Mouse (Mus musculus) thymus, adult 2 months (tissue): ENCODE data around the gene Gfap. TPM values are rescaled to one million over a fixed set of nuclear protein-coding genes. Genes with fewer than 3 reads are reported as not detected.

Source experiments
- DNase-seq: peaks from one replicate; pipeline ENCODE4 v3.0.0; 2021
- H3K27ac ChIP-seq: fragments of 200-500 bp; 2 replicates; pipeline ENCODE4 v1.5.1; 2012; ENCODE audit warnings: low read length, control low read depth; ENCODE audit not compliant: control insufficient read depth, insufficient read depth
- H3K27me3 ChIP-seq: fragments of 200-500 bp; 2 replicates; pipeline ENCODE4 v1.6.1; 2012; ENCODE audit warnings: mild to moderate bottlenecking, low read length, moderate library complexity, mixed read lengths; ENCODE audit not compliant: control insufficient read depth, insufficient read depth
- H3K36me3 ChIP-seq: fragments of 200-500 bp; 2 replicates; pipeline ENCODE4 v1.6.1; 2012; ENCODE audit warnings: mild to moderate bottlenecking, low read length, moderate library complexity; ENCODE audit not compliant: control insufficient read depth, insufficient read depth
- H3K4me1 ChIP-seq: fragments of 200-500 bp; replicated peaks from 2 replicates; pipeline ENCODE4 v1.6.1; 2012; ENCODE audit warnings: low read length; ENCODE audit not compliant: control insufficient read depth, insufficient read depth
- H3K4me3 ChIP-seq: fragments of 200-500 bp; 2 replicates; pipeline ENCODE4 v1.5.1; 2012; ENCODE audit warnings: mild to moderate bottlenecking, low read length, control low read depth, moderate library complexity; ENCODE audit not compliant: control insufficient read depth, insufficient read depth
- CTCF ChIP-seq: fragments of 200-500 bp; IDR thresholded peaks from 2 replicates; pipeline ENCODE4 v1.5.1; 2012; ENCODE audit warnings: mild to moderate bottlenecking, control low read depth, low read length, moderate library complexity, borderline replicate concordance; ENCODE audit not compliant: control insufficient read depth, poor library complexity, insufficient read depth; ENCODE audit errors: extremely low read depth
- POLR2A ChIP-seq: fragments of 200-500 bp; IDR thresholded peaks from 2 replicates; pipeline ENCODE4 v1.6.1; 2012; ENCODE audit warnings: mild to moderate bottlenecking, low read length, control low read depth, moderate library complexity; ENCODE audit not compliant: control insufficient read depth, poor library complexity, insufficient read depth; ENCODE audit errors: extremely low read depth
- WGBS: fragments of 180-500 bp; shearing (Covaris S2); methylation state at CpG from one replicate; pipeline ENCODE4 v1.1.7; 2018; 5-methylcytosine and 5-hydroxymethylcytosine counted together
- polyA plus RNA-seq: library from polyadenylated mRNA; depleted of rRNA; stranded (reverse); fragments of >200 nt; gene quantifications from 2 replicates; pipeline ENCODE4 v1.2.3, GENCODE M21; 2012

Gfap gene
- polyA plus RNA-seq, 1 experiment = 1.1 TPM

DNA sequence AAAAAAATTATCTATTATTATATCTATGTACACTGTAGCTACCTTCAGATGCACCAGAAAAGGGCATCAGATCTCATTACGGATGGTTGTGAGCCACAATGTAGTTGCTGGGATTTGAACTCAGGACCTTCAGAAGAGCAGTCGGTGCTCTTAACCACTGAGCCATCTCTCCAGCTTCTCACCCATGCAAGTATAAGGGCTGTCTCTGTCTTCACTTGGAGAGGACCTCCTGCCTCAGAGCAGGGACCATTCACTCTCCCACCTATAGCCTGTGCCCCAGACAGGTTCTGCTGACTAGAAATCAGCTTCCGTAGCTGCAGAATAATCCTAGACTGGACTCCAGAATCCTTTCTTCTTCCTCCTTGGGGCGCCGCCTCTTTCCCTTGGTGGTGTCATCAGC, 1.4 kb upstream of the Gfap start:
- TF ChIP-seq POLR2A = no peak
- no peak for TF ChIP-seq CTCF

DNA sequence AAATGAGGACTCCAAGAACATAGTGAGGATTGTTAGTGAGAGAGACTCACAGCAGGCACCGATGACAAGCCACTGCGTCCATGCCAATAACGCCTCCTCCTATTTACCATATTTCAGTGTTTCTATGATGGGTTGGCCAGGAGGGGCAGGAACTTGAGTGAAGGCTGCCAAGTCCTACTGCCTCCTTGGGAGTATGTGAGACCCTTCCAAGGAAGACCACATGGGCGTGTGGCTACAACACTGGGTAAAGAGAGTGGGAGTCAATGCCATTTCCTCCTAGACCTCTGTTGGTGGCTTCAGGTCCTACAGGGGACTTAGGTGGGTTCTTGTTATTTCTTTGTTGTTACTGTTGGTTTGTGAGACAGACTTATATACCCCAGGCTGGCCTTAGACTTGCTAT, 487 bp upstream of the Gfap start:
- Histone ChIP-seq H3K4me1 (no peaks in the 10 kb centered on the region), H3K36me3 (peaks cover 8% of the 10 kb centered on the region; the same call in 1 of the 2 replicates), H3K27me3 (no peaks in the 10 kb centered on the region), H3K27ac (no peak overlapping the region), H3K4me3 (no peak overlapping the region)
- 56% methylated on average over 4 of the region's 4 CpGs for WGBS
- no peak for TF ChIP-seq CTCF
- no peak for TF ChIP-seq POLR2A
- DNase-seq = no peak

More for the DNA sequence above, 1.4 kb upstream of the Gfap start:
- WGBS = 89% methylated on average over 5 of the region's 5 CpGs
- Histone ChIP-seq H3K4me1 (no peaks in the 10 kb centered on the region), H3K27ac (no peak overlapping the region), H3K4me3 (no peak overlapping the region), H3K36me3 (peaks cover 13% of the 10 kb centered on the region; the same call in 1 of the 2 replicates), H3K27me3 (no peaks in the 10 kb centered on the region)
- no peak for DNase-seq

DNA sequence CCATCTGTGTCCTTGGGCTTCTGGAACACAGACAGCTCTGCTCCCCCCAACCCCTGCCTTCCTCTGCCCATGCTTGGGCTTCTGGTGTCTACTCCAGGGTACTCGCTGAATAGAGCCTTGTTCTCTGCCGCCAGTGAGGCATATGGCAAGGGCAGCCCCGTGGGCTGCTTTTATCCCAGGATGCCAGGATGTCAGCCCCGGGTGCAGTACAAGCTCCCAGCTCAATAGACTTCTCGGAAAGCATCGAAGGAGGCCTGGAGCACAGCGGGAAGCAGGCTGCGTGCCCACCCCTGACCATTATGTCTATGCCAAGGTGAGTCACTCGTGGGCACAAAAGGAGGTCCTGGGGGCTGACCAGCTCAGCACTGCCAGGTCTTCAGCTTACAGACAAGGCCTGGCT, 2.3 kb downstream of the Gfap start:
- H3K36me3 ChIP-seq = no peaks in the 10 kb centered on the region
- no peak for DNase-seq
- H3K4me1 ChIP-seq = peaks cover 4% of the 10 kb centered on the region
- 90% methylated on average over 9 of the region's 9 CpGs for whole genome bisulfite sequencing
- H3K27ac ChIP-seq = no peak overlapping the region
- no peak overlapping the region for H3K4me3 ChIP-seq
- no peak for TF ChIP-seq POLR2A
- TF ChIP-seq CTCF = no peak
- H3K27me3 ChIP-seq = no peaks in the 10 kb centered on the region

- Histone ChIP-seq H3K27me3 (no peaks in the 10 kb centered on the region), H3K27ac (no peak overlapping the region), H3K4me1 (peaks cover 9% of the 10 kb centered on the region), H3K4me3 (no peak overlapping the region), H3K36me3 (no peaks in the 10 kb centered on the region)
- no peak for DNase-seq
- TF ChIP-seq POLR2A (no peak), CTCF (no peak)
- WGBS = 82% methylated on average over 20 of the region's 20 CpGs
These were observed 4.1 kb downstream of the Gfap start for GRCm38 (mm10) chr11:102896641-102897040.

DNA sequence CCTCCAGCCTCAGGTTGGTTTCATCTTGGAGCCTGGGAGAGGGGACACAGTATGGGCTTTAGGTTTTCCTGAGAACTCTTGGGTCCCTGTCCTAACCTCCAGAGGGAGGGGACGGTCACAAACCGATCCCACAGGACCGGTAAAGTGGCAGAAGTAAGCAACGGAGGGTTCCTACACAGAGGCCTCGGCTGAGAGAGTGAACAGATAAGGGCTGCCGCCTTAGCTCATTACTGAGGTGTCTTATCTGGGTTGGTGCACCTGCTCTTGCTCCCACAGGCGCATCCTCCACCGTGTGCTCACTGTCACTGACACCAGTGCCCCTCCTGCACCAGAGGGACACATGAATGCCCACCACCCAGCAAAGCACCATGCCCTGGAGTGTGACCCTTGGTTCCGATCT, 4.9 kb downstream of the Gfap start:
- H3K27ac ChIP-seq = no peak overlapping the region
- H3K4me3 ChIP-seq = no peak overlapping the region
- WGBS = 89% methylated on average over 9 of the region's 9 CpGs
- TF ChIP-seq POLR2A = no peak
- no peak for TF ChIP-seq CTCF
- peaks cover 9% of the 10 kb centered on the region for H3K4me1 ChIP-seq
- DNase-seq = no peak
- no peaks in the 10 kb centered on the region for H3K27me3 ChIP-seq
- H3K36me3 ChIP-seq = no peaks in the 10 kb centered on the region

DNA sequence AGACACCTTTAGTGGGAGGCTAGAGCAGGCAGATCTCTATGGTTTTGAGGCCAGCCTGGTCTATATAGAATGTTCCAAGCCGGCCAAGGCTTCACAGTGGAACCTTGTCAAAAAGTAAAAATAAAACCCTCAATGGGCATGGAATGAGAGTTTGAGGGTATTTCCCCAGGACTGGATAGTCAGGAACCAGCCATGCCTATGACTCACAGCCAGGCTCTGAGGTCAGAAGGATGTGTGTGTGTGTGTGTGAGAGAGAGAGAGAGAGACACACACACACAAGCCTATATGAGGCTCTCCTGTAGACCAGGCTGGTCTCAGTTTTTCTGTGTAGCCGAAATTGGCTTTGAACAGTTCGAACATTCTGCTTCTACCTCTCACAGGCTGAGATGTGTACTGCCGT, 6.0 kb downstream of the Gfap start:
- Histone ChIP-seq H3K4me3 (no peak overlapping the region), H3K27me3 (no peaks in the 10 kb centered on the region), H3K36me3 (no peaks in the 10 kb centered on the region), H3K4me1 (peaks cover 9% of the 10 kb centered on the region), H3K27ac (no peak overlapping the region)
- 88% methylated on average over 4 of the region's 4 CpGs for WGBS
- no peak for DNase-seq
- TF ChIP-seq CTCF (no peak), POLR2A (no peak)

DNA sequence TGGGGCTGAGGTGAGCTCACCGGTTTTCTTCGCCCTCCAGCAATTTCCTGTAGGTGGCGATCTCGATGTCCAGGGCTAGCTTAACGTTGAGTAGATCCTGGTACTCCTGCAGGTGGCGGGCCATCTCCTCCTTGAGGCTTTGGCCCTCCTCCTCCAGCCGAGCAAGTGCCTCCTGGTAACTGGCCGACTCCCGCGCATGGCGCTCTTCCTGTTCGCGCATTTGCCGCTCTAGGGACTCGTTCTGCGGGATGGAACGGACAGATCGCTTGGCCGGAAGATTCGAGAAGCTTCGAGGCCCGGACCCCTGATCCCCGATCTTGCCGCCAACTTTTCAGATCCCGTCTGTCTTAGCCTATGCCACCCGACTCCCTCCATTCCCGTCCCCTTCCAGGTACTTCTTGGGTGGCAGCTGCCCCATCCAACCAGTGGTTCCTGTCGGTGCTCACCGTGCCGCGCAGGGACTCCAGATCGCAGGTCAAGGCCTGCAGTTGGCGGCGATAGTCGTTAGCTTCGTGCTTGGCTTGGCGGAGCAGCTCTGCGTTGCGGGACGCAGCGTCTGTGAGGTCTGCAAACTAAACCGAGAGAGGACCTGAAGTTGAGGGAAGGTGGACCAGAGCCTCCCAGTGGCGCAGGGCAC, 7.6 kb downstream of the Gfap start:
- 8% methylated on average over 43 of the region's 43 CpGs for WGBS
- Histone ChIP-seq H3K27ac (no peak overlapping the region), H3K27me3 (no peaks in the 10 kb centered on the region), H3K4me1 (peaks cover 9% of the 10 kb centered on the region), H3K36me3 (no peaks in the 10 kb centered on the region), H3K4me3 (peak overlapping the region; percentile 37)
- DNase-seq = peak; percentile 75
- TF ChIP-seq CTCF (0 out of 2 replicates have a peak, but pooled peaks have one; percentile 26), POLR2A (0 out of 2 replicates have a peak, but pooled peaks have one; percentile 27)
